Mouse (Mus musculus) hindbrain, embryonic 14.5 days (tissue): ENCODE measurements around the gene Cphx3. TPM values are rescaled to one million over a fixed set of nuclear protein-coding genes. Genes with fewer than 3 reads are reported as not detected.

Source experiments
- polyA plus RNA-seq: library from polyadenylated mRNA; unstranded; fragments of >200 nt; fragmentation: Nextera tagmentation; extraction: Ambion mirVana; gene quantifications from 2 replicates; pipeline ENCODE4 v1.2.1, GENCODE M21; 2014

Cphx3 gene
- polyA plus RNA-seq, 1 experiment from 2014 or later, result not detected

Other genes with a start within 250 kb of the Cphx3 start
- 2.9 and 3.2 TPM in 2 replicates for gene Anxa11, start 240.1 kb upstream of the Cphx3 start, polyA plus RNA-seq
- not detected in 2 replicates for gene Plac9a, start 179.2 kb upstream of the Cphx3 start, polyA plus RNA-seq
- 5.5 and 6.3 TPM in 2 replicates for gene Tmem254a, start 154.6 kb upstream of the Cphx3 start, polyA plus RNA-seq
- gene Cphx1, start 144.0 kb upstream of the Cphx3 start, polyA plus RNA-seq, result not detected in 2 replicates
- 1.6 and 1.9 TPM in 2 replicates for gene Duxbl1, start 103.7 kb upstream of the Cphx3 start, polyA plus RNA-seq
- gene Gm9780, start 39.6 kb upstream of the Cphx3 start, polyA plus RNA-seq, result 5.2 and 8.5 TPM in 2 replicates
- gene Tmem254c, start 14.9 kb upstream of the Cphx3 start, polyA plus RNA-seq, result 27.7 and 30.4 TPM in 2 replicates
- not detected in 2 replicates for gene Cphx2, start 781 bp upstream of the Cphx3 start, polyA plus RNA-seq
- 1.6 and 2.0 TPM in 2 replicates for gene Duxbl2, start 36.1 kb downstream of the Cphx3 start, polyA plus RNA-seq
- gene Plac9b, start 100.2 kb downstream of the Cphx3 start, polyA plus RNA-seq, result 6.3 and 8.1 TPM in 2 replicates
- 30.6 and 32.5 TPM in 2 replicates for gene Tmem254b, start 124.7 kb downstream of the Cphx3 start, polyA plus RNA-seq
- 0.66 and 0.70 TPM in 2 replicates for gene Duxbl3, start 175.7 kb downstream of the Cphx3 start, polyA plus RNA-seq